Mouse (Mus musculus): ENCODE measurements around the gene Ddx27. TPM values are rescaled to one million over a fixed set of nuclear protein-coding genes. Genes with fewer than 3 reads are reported as not detected.

Gene Ddx27
- total and polyA plus RNA-seq, 2 experiments: 11.2 to 13.4 TPM

DNA sequence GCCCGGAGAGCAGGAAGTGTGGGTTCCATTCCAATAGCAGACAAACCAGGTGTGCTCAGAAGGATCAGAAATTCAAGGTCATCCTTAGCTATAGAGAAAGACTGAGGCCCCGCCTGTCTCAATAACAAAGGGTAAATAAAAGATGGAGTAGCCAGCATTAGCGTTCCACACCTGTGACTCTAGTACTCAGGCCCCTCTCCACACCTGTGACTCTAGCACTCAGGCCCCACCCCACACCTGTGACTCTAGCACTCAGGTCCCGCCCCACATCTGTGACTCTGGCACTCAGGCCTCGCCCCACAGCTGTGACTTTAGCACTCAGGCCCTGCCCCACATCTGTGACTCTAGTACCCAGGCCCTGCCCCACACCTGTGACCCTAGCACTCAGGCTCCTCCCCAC, 59.6 kb downstream of the Ddx27 start:
- H3K36me3 ChIP-seq (ENCODE audit: control insufficient read depth, insufficient read depth, low read length): no peaks in the 10 kb centered on the region

DNA sequence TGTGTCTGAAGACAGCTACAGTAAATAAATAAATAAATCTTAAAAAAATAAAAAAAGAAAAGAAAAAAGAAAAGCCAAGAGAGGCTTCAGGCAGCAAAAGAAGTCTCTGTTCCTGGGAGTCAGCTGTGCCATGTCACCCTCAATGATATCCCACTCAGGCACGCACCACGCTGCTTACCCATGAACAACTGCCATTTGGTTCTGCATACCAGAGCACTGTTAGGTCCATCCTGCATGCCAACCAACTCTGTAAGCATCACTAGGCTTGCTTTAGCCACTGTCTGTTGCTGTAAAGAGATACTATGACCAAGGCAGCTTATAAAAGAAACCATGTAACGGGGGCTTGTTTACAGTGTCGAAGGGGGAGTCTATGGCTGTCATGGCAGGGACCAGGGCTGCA, 61.4 kb downstream of the Ddx27 start:
- H3K4me3 ChIP-seq (ENCODE audit: insufficient read depth, low read depth, low read length): no peak overlapping the region
- H3K4me1 ChIP-seq (ENCODE audit: control insufficient read depth, insufficient read depth, low read length): no peaks in the 10 kb centered on the region
- no peak for TF ChIP-seq POLR2A (IDR thresholded peaks at IDR 0.05; ENCODE audit: extremely low read depth, insufficient read depth, low read length)
- no peak for TF ChIP-seq CTCF (IDR thresholded peaks at IDR 0.05; ENCODE audit: low read depth, low read length)
- WGBS: 98% methylated on average over 4 of the region's 4 CpGs
- no peaks in the 10 kb centered on the region for H3K36me3 ChIP-seq (ENCODE audit: control insufficient read depth, insufficient read depth, low read length)
- no peaks in the 10 kb centered on the region for H3K27me3 ChIP-seq (ENCODE audit: control insufficient read depth, insufficient read depth, low read length)
- H3K27ac ChIP-seq (replicated peaks; ENCODE audit: insufficient read depth, low read depth, low read length): no peak overlapping the region
- H3K79me2 ChIP-seq (ENCODE audit: control insufficient read depth, insufficient read depth, low read length): no peaks in the 10 kb centered on the region
- no peak for DNase-seq (ENCODE audit: extremely low read depth, low read depth, low spot score)
- H3K9ac ChIP-seq (ENCODE audit: low read depth, low read length): no peak overlapping the region

More for the DNA sequence above, 59.6 kb downstream of the Ddx27 start:
- H3K4me3 ChIP-seq (ENCODE audit: insufficient read depth, low read depth, low read length): no peak overlapping the region
- no peaks in the 10 kb centered on the region for H3K27me3 ChIP-seq (ENCODE audit: control insufficient read depth, insufficient read depth, low read length)
- no peak overlapping the region for H3K9ac ChIP-seq (ENCODE audit: low read depth, low read length)
- DNase-seq (ENCODE audit: extremely low read depth, low read depth, low spot score): no peak
- 96% methylated on average over 5 of the region's 5 CpGs for WGBS
- TF ChIP-seq CTCF (IDR thresholded peaks at IDR 0.05; ENCODE audit: low read depth, low read length): no peak
- TF ChIP-seq POLR2A (IDR thresholded peaks at IDR 0.05; ENCODE audit: extremely low read depth, insufficient read depth, low read length): no peak
- no peaks in the 10 kb centered on the region for H3K4me1 ChIP-seq (ENCODE audit: control insufficient read depth, insufficient read depth, low read length)
- H3K27ac ChIP-seq (replicated peaks; ENCODE audit: insufficient read depth, low read depth, low read length): no peak overlapping the region
- no peaks in the 10 kb centered on the region for H3K79me2 ChIP-seq (ENCODE audit: control insufficient read depth, insufficient read depth, low read length)

DNA sequence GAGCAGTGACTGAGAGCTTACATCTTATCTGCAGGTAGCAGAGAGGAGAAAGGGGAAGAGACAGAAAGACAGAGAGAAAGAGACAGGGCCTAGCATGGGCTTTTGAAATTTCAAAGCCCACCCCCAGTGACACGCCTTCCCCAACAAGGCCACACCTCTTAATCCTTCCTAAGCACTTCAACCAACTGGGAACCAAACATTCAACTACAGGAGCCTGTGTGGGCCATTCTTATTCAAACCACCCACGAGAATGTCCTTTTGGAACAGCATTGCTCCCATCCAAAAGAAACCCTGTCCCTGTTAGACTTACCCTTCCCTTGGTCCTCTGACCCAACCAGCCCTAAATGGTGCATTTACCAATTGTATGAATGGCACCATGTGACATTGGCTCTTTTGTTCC, 61.8 kb downstream of the Ddx27 start:
- Histone ChIP-seq H3K4me3 (ENCODE audit: insufficient read depth, low read depth, low read length) (no peak overlapping the region), H3K4me1 (ENCODE audit: control insufficient read depth, insufficient read depth, low read length) (no peaks in the 10 kb centered on the region), H3K27ac (replicated peaks; ENCODE audit: insufficient read depth, low read depth, low read length) (no peak overlapping the region), H3K36me3 (ENCODE audit: control insufficient read depth, insufficient read depth, low read length) (no peaks in the 10 kb centered on the region), H3K79me2 (ENCODE audit: control insufficient read depth, insufficient read depth, low read length) (no peaks in the 10 kb centered on the region), H3K9ac (ENCODE audit: low read depth, low read length) (no peak overlapping the region), H3K27me3 (ENCODE audit: control insufficient read depth, insufficient read depth, low read length) (no peaks in the 10 kb centered on the region)
- no peak for TF ChIP-seq POLR2A (IDR thresholded peaks at IDR 0.05; ENCODE audit: extremely low read depth, insufficient read depth, low read length)
- TF ChIP-seq CTCF (IDR thresholded peaks at IDR 0.05; ENCODE audit: low read depth, low read length): no peak
- 84% methylated on average over 2 of the region's 2 CpGs for WGBS
- no peak for DNase-seq (ENCODE audit: extremely low read depth, low read depth, low spot score)

DNA sequence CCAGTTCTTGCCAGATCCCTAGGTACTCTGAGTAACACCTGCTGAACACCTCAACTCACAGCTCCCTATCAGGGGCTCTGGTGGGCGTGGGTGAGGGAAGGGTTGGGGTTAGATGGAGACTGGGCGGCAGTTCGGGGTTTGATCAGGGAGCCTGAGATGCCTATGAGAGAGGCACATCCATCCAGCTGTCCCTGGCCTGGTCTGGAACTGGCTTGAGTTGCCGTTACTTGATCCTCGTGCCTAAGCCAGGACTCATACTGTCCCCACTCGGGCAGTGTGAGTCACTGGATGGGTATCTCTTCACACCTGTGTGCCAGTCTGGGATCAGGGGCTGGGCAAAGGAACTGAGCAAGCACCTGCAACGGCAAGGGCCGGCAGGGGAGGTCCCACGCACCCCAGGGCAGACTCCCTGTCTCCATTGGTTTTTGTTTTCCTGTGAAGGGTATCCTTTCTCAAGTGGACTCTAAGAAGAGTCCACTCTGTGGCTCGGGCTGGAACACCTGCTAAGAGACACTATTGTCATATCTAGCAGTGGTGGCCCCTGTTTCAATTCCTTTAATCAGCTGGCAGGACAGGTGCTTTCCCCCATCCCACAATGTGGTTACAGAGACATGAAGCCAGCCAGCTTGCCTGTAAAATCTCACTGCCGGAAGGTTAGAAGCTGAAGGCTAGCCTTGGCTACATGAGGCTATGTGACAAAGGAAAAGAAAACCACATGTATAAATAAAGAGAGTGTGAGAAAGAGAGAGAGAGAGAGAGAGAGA, 62.4 kb downstream of the Ddx27 start:
- TF ChIP-seq POLR2A (IDR thresholded peaks at IDR 0.05; ENCODE audit: extremely low read depth, insufficient read depth, low read length) (no peak), CTCF (IDR thresholded peaks at IDR 0.05; ENCODE audit: low read depth, low read length) (no peak)
- WGBS: 90% methylated on average over 11 of the region's 11 CpGs
- H3K36me3 ChIP-seq (ENCODE audit: control insufficient read depth, insufficient read depth, low read length): no peaks in the 10 kb centered on the region
- no peak overlapping the region for H3K9ac ChIP-seq (ENCODE audit: low read depth, low read length)
- H3K79me2 ChIP-seq (ENCODE audit: control insufficient read depth, insufficient read depth, low read length): no peaks in the 10 kb centered on the region
- no peak overlapping the region for H3K4me3 ChIP-seq (ENCODE audit: insufficient read depth, low read depth, low read length)
- no peak overlapping the region for H3K27ac ChIP-seq (replicated peaks; ENCODE audit: insufficient read depth, low read depth, low read length)
- no peaks in the 10 kb centered on the region for H3K4me1 ChIP-seq (ENCODE audit: control insufficient read depth, insufficient read depth, low read length)
- H3K27me3 ChIP-seq (ENCODE audit: control insufficient read depth, insufficient read depth, low read length): no peaks in the 10 kb centered on the region
- DNase-seq (ENCODE audit: extremely low read depth, low read depth, low spot score): no peak

DNA sequence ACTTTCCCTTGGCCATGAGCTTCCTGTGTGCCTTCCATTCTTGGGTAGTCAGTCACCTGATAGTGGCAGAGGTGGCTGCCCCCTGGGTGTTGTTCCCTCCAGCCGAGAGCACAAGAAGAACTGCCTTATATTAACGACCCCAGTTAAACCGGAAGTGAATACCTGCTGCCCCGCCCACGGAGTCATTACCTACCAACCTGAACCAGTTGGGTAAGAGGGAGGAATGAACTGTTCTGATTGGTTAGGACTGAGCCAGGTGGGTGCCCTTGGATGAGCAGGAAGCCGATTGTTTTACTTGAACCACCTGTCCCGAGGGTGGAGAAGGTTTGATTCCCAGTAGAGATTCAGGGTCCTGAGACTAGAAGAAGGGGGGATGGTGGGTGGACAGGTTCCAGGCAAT, 63.5 kb downstream of the Ddx27 start:
- H3K9ac ChIP-seq (ENCODE audit: low read depth, low read length): no peak overlapping the region
- WGBS: 34% methylated on average over 7 of the region's 7 CpGs
- no peak for DNase-seq (ENCODE audit: extremely low read depth, low read depth, low spot score)

DNA sequence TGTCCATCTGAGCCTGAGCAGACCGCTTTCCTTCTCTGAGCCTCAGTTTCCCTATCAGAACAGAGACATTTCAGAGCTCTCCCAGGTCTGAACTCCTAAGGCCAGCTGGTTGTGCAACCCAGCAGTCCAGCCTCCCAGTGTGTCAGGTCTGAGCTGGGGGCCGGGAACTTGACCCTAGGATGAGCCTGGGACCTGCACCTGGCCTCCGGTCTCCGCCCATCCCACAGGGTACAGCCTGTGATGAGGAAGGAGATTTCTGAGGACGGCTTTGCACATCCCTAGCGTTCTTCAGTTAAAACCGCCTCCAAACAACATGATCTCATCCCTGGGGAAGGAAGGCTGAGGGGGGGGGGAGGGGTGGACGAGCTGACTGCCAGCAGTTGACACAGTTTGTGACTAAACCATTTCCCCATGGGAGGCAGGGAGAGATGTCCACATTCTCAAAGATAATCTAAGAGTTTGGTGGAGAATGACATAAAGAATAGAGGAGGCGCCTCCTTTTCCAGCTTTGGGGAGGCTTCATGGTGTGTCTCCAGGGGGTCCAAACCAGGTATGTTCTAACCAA, 64.0 kb downstream of the Ddx27 start:
- Histone ChIP-seq H3K36me3 (ENCODE audit: control insufficient read depth, insufficient read depth, low read length) (no peaks in the 10 kb centered on the region), H3K4me3 (ENCODE audit: insufficient read depth, low read depth, low read length) (no peak overlapping the region), H3K27ac (replicated peaks; ENCODE audit: insufficient read depth, low read depth, low read length) (no peak overlapping the region), H3K79me2 (ENCODE audit: control insufficient read depth, insufficient read depth, low read length) (no peaks in the 10 kb centered on the region), H3K27me3 (ENCODE audit: control insufficient read depth, insufficient read depth, low read length) (no peaks in the 10 kb centered on the region), H3K4me1 (ENCODE audit: control insufficient read depth, insufficient read depth, low read length) (no peaks in the 10 kb centered on the region), H3K9ac (ENCODE audit: low read depth, low read length) (no peak overlapping the region)
- DNase-seq (ENCODE audit: extremely low read depth, low read depth, low spot score): no peak
- TF ChIP-seq POLR2A (IDR thresholded peaks at IDR 0.05; ENCODE audit: extremely low read depth, insufficient read depth, low read length): no peak
- TF ChIP-seq CTCF (IDR thresholded peaks at IDR 0.05; ENCODE audit: low read depth, low read length): no peak
- 51% methylated on average over 9 of the region's 9 CpGs for WGBS

More for the DNA sequence above, 63.5 kb downstream of the Ddx27 start:
- TF ChIP-seq POLR2A (IDR thresholded peaks at IDR 0.05; ENCODE audit: extremely low read depth, insufficient read depth, low read length): no peak
- no peak for TF ChIP-seq CTCF (IDR thresholded peaks at IDR 0.05; ENCODE audit: low read depth, low read length)
- H3K27ac ChIP-seq (replicated peaks; ENCODE audit: insufficient read depth, low read depth, low read length): no peak overlapping the region
- H3K4me3 ChIP-seq (ENCODE audit: insufficient read depth, low read depth, low read length): no peak overlapping the region
- no peaks in the 10 kb centered on the region for H3K4me1 ChIP-seq (ENCODE audit: control insufficient read depth, insufficient read depth, low read length)
- H3K27me3 ChIP-seq (ENCODE audit: control insufficient read depth, insufficient read depth, low read length): no peaks in the 10 kb centered on the region
- no peaks in the 10 kb centered on the region for H3K36me3 ChIP-seq (ENCODE audit: control insufficient read depth, insufficient read depth, low read length)
- no peaks in the 10 kb centered on the region for H3K79me2 ChIP-seq (ENCODE audit: control insufficient read depth, insufficient read depth, low read length)

All from liver, adult 2 months (tissue).